Mouse (Mus musculus) neural tube, embryonic 13.5 days (tissue): ENCODE measurements around the gene Ccdc160. TPM values are rescaled to one million over a fixed set of nuclear protein-coding genes. Genes with fewer than 3 reads are reported as not detected.
A peak's percentile ranks its signal among the peaks of the same experiment; 100 is the strongest.

ENCODE experiments used
- microRNA counts: library from miRNA; unstranded; fragments of <30 nt; microRNA quantifications from one replicate; lab custom pipeline; 2016
- microRNA-seq: library from miRNA; unstranded; fragments of <30 nt; microRNA quantifications from one replicate; pipeline ENCODE4, GENCODE M21; 2016
- polyA plus RNA-seq: library from polyadenylated mRNA; unstranded; fragments of >200 nt; fragmentation: Nextera tagmentation; extraction: Ambion mirVana; gene quantifications from 2 replicates; pipeline ENCODE4 v1.2.1, GENCODE M21; 2015

Gene Ccdc160
- polyA plus RNA-seq, 1 experiment from 2014 or later: 5.1 TPM

MicroRNAs within 50 kb of the gene (microRNA counts, 519-probe panel; counts per million panel counts)
- 5,716 counts per million, percentile 94 among the panel's probes with 10 or more counts for microRNA mmu-miR-106a+mmu-miR-17 (lab: Ali Mortazavi, UCI)
- 2,109 counts per million, percentile 15 among the panel's probes with 10 or more counts for microRNA mmu-miR-18b (lab: Ali Mortazavi, UCI)
- microRNA mmu-miR-363 (lab: Ali Mortazavi, UCI): 2,477 counts per million, percentile 23 among the panel's probes with 10 or more counts

Small RNA genes within 50 kb of the gene (microRNA-seq; reads per million reads assigned to microRNA genes)
- gene Mir106a (607 reads per million, percentile 77 among the genes with 10 or more reads in this experiment), gene Mir18b (47.6 reads per million, percentile 46 among the genes with 10 or more reads in this experiment), gene Mir19b-2 (3.0 reads per million, percentile 13 among the genes with 10 or more reads in this experiment), gene Mir20b (396 reads per million, percentile 73 among the genes with 10 or more reads in this experiment), gene Mir363 (391 reads per million, percentile 72 among the genes with 10 or more reads in this experiment), gene Mir92-2 (87.1 reads per million, percentile 52 among the genes with 10 or more reads in this experiment)

Other genes with a start within 250 kb of the Ccdc160 start
- gene Gpc3, start 177.2 kb upstream of the Ccdc160 start, polyA plus RNA-seq: 136 and 189 TPM in 2 replicates
- gene Phf6, start 121.1 kb downstream of the Ccdc160 start, polyA plus RNA-seq: 69.7 and 79.2 TPM in 2 replicates
- gene Hprt, start 196.9 kb downstream of the Ccdc160 start, polyA plus RNA-seq: 107 and 111 TPM in 2 replicates